Mouse (Mus musculus): ENCODE measurements at regions not wholly inside any gene's neighbourhood (a gene's known extent, or its start where the extent isn't known, plus 50 kb on each side); places are given as distances from the start of the nearest gene placed in this dataset.

GRCm38 (mm10) chr9:50064505-50065229, 265.9 kb upstream of the Ncam1 start:
- Histone ChIP-seq H3K9ac (no peak overlapping the region), H3K27me3 (replicated peaks) (0 out of 2 replicates have a peak, but pooled peaks cover 3% of the 10 kb centered on the region), H3K9me3 (no peaks in the 10 kb centered on the region), H3K4me3 (no peak overlapping the region), H3K4me1 (no peaks in the 10 kb centered on the region; the same call in 1 of the 2 replicates), H3K27ac (no peak overlapping the region), H3K36me3 (no peaks in the 10 kb centered on the region), H3K4me2 (replicated peaks) (no peak overlapping the region)
- WGBS = 41% methylated on average over 10 of the region's 10 CpGs
- peak; percentile 87 for ATAC-seq (ENCODE audit: low FRiP score, low read depth)

- Histone ChIP-seq H3K27me3 (replicated peaks) (no peaks in the 10 kb centered on the region), H3K4me2 (replicated peaks) (no peak overlapping the region), H3K27ac (no peak overlapping the region), H3K9ac (no peak overlapping the region), H3K4me3 (no peak overlapping the region), H3K9me3 (no peaks in the 10 kb centered on the region), H3K36me3 (no peaks in the 10 kb centered on the region), H3K4me1 (no peaks in the 10 kb centered on the region)
- no peak for ATAC-seq (ENCODE audit: low FRiP score, low read depth)
- 59% methylated on average over 11 of the region's 11 CpGs for WGBS
These were observed 239.5 kb upstream of the Ncam1 start for GRCm38 (mm10) chr9:50038231-50038630.

GRCm38 (mm10) chr9:50032322-50033158, 233.8 kb upstream of the Ncam1 start:
- Histone ChIP-seq H3K27ac (no peak overlapping the region), H3K27me3 (replicated peaks) (no peaks in the 10 kb centered on the region), H3K9me3 (no peaks in the 10 kb centered on the region), H3K36me3 (no peaks in the 10 kb centered on the region), H3K4me2 (replicated peaks) (no peak overlapping the region), H3K4me1 (peaks cover 4% of the 10 kb centered on the region; the same call in 1 of the 2 replicates), H3K4me3 (no peak overlapping the region), H3K9ac (no peak overlapping the region)
- whole genome bisulfite sequencing = 78% methylated on average over 9 of the region's 9 CpGs
- ATAC-seq (ENCODE audit: low FRiP score, low read depth) = no peak

DNA sequence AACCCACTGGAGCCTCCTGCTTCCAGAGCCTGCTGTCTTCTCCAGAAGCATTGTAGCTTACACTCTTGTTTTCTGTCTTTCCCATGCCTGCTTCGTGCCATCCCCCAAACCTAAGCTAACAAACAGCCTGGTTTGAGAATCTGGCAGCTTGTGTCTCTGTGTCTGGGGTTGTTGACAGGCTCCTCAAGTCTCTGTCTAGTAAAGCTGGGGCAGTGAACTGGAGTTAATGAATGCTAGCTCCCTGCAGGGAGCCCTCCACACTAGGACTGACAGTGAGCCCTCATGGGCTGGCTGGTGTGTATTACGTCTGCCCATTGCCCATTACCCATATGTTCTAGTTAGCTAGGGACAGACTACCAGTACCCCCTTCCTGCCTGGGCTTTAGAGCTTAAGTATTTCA, 232.6 kb upstream of the Ncam1 start:
- Histone ChIP-seq H3K4me1 (peaks cover 4% of the 10 kb centered on the region; the same call in 1 of the 2 replicates), H3K9ac (no peak overlapping the region), H3K36me3 (no peaks in the 10 kb centered on the region), H3K4me2 (replicated peaks) (no peak overlapping the region), H3K27ac (no peak overlapping the region), H3K9me3 (no peaks in the 10 kb centered on the region), H3K27me3 (replicated peaks) (no peaks in the 10 kb centered on the region), H3K4me3 (no peak overlapping the region)
- 35% methylated on average over 2 of the region's 2 CpGs for WGBS
- no peak for ATAC-seq (ENCODE audit: low FRiP score, low read depth)

GRCm38 (mm10) chr9:50029030-50029429, 230.3 kb upstream of the Ncam1 start:
- Histone ChIP-seq H3K27ac (no peak overlapping the region), H3K9me3 (no peaks in the 10 kb centered on the region), H3K9ac (no peak overlapping the region), H3K4me1 (peaks cover 4% of the 10 kb centered on the region; the same call in 1 of the 2 replicates), H3K4me3 (no peak overlapping the region), H3K36me3 (no peaks in the 10 kb centered on the region), H3K27me3 (replicated peaks) (no peaks in the 10 kb centered on the region), H3K4me2 (replicated peaks) (no peak overlapping the region)
- no peak for ATAC-seq (ENCODE audit: low FRiP score, low read depth)
- 66% methylated on average over 3 of the region's 3 CpGs for WGBS

DNA sequence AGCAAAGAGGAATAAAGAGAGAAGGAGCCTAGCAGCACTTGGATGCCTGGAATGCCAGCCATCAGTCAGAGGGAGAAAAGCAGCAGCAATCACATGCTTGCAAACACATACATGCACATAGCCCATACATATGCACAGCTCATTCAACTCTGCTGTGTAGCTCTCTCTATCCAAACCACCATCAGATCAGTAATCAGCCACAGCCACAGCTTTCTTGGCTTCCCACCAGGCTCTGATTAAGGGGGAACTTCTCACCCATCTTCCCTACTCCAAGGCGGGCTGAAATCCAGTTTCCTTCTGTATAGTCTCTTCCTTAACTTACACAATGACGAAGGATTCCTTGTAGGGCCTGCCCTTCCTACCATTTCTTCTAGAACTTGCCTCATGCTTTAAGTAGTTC, 229.8 kb upstream of the Ncam1 start:
- ATAC-seq (ENCODE audit: low FRiP score, low read depth) = no peak
- WGBS = 91% methylated on average over 2 of the region's 2 CpGs
- no peak overlapping the region for H3K27ac ChIP-seq
- H3K9ac ChIP-seq = no peak overlapping the region
- H3K4me3 ChIP-seq = no peak overlapping the region
- no peaks in the 10 kb centered on the region for H3K36me3 ChIP-seq
- H3K4me1 ChIP-seq = peaks cover 4% of the 10 kb centered on the region; the same call in 1 of the 2 replicates
- no peaks in the 10 kb centered on the region for H3K27me3 ChIP-seq (replicated peaks)
- H3K9me3 ChIP-seq = no peaks in the 10 kb centered on the region
- H3K4me2 ChIP-seq (replicated peaks) = no peak overlapping the region

- no peak overlapping the region for H3K9ac ChIP-seq
- no peaks in the 10 kb centered on the region for H3K36me3 ChIP-seq
- no peak overlapping the region for H3K27ac ChIP-seq
- no peaks in the 10 kb centered on the region for H3K27me3 ChIP-seq (replicated peaks)
- WGBS = 88% methylated on average over 6 of the region's 6 CpGs
- no peak overlapping the region for H3K4me2 ChIP-seq (replicated peaks)
- no peaks in the 10 kb centered on the region for H3K9me3 ChIP-seq
- no peak overlapping the region for H3K4me3 ChIP-seq
- H3K4me1 ChIP-seq = no peaks in the 10 kb centered on the region
- no peak for ATAC-seq (ENCODE audit: low FRiP score, low read depth)
These were observed 226.1 kb upstream of the Ncam1 start for GRCm38 (mm10) chr9:50024820-50025219.

GRCm38 (mm10) chr9:50013602-50014001, 214.9 kb upstream of the Ncam1 start:
- Histone ChIP-seq H3K4me2 (replicated peaks) (no peak overlapping the region), H3K9me3 (no peaks in the 10 kb centered on the region), H3K9ac (no peak overlapping the region), H3K36me3 (no peaks in the 10 kb centered on the region), H3K27me3 (replicated peaks) (no peaks in the 10 kb centered on the region), H3K4me1 (0 out of 2 replicates have a peak, but pooled peaks cover 3% of the 10 kb centered on the region), H3K27ac (no peak overlapping the region), H3K4me3 (no peak overlapping the region)
- no peak for ATAC-seq (ENCODE audit: low FRiP score, low read depth)
- WGBS = 91% methylated on average over 4 of the region's 4 CpGs

DNA sequence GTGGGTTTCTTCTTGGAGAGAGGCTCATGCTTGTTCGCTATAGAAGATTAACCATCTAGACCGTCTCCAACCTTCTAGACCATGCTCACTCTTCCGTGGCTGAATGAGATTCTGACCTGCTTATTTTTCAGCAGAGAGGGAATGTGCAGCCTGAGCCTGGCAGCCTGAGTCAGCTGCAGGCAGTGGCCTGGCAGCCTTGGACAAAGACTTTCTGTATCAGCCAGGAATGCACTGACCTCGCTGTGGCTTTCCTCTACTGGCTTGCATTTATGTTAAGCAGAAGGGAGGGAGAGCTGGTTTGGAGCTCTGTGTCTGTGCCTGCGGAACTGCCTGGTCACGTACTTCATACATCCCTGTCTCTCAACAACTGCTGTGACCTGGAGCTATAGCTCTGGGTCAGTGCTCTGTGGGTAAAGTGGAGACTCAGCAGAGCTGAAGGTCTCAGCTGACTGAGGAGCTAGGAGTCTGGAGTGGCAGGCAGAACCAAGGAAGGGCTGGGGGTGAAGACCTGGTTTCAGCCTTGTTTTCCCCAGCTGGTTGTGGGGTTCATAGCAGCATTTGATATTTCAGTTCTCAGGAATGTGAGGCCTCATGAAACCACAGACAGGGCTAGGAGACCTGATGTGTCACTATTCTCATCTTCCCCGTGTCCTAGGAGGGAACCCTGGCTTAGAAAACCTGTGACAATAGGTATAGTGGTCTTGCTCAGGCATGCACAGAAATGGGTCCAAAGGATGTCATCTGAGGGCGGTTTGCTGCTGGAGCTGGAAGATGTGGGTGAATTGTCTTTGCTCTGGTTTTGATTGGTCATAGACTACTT, 207.2 kb upstream of the Ncam1 start:
- 44% methylated on average over 8 of the region's 8 CpGs for WGBS

GRCm38 (mm10) chr9:50002695-50003094, 204.0 kb upstream of the Ncam1 start:
- Histone ChIP-seq H3K9me3 (no peaks in the 10 kb centered on the region), H3K4me1 (peaks cover 13% of the 10 kb centered on the region), H3K4me3 (no peak overlapping the region), H3K36me3 (no peaks in the 10 kb centered on the region), H3K9ac (no peak overlapping the region), H3K4me2 (replicated peaks) (no peak overlapping the region), H3K27ac (no peak overlapping the region), H3K27me3 (replicated peaks) (no peaks in the 10 kb centered on the region)
- ATAC-seq (ENCODE audit: low FRiP score, low read depth) = no peak
- WGBS = 71% methylated on average over 6 of the region's 6 CpGs

More for the DNA sequence above, 207.2 kb upstream of the Ncam1 start:
- H3K4me2 ChIP-seq (replicated peaks) = no peak overlapping the region
- no peaks in the 10 kb centered on the region for H3K27me3 ChIP-seq (replicated peaks)
- no peak overlapping the region for H3K4me3 ChIP-seq
- peaks cover 18% of the 10 kb centered on the region for H3K4me1 ChIP-seq
- 0 out of 2 replicates have a peak overlapping the region, but pooled peaks have one; percentile 9 for H3K9ac ChIP-seq
- H3K27ac ChIP-seq = no peak overlapping the region
- ATAC-seq (ENCODE audit: low FRiP score, low read depth) = peak; percentile 48
- no peaks in the 10 kb centered on the region for H3K36me3 ChIP-seq
- H3K9me3 ChIP-seq = no peaks in the 10 kb centered on the region

DNA sequence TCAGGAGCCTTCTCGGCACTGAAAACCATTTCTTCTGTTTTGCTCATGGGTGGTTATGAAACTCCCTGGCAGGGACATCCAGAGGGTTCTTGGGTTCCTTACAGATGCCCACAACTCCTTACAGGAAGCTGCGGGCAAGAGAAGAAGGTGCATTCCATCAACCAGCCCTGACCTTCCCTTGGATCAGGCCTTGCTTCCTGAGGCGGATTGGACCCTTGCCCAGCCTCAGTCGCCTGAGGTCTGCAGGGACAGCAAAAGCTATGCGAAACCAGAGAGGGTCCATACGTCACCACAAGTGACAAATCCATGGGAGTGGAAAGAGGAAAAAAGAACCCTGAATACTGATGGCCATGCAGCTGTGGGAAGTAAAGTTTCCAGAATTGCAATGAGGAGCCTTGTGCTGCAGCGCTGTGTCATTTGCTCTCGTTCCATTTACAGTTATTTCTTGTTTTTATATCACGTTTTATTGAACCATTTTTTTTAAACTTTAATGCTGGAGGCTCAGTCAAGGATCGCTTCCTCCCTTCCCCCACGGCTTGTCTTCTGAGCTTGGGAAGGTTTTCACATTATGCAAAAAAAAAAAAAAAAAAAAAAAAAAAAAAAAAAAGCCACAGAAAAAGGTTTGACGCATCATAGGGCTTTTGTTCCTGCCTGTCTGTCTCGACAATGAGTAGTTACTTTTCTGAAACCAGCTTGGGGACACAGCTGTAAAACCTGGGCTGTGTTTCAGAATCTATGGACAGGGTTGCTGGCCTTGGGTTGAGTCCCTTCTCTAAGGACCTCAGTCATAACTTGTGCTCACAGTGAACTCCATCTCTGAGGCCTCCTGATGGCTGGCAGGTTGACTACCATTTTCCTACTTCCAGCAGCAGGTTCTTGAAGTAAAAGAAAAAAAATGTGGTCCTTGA, 202.0 kb upstream of the Ncam1 start:
- H3K27me3 ChIP-seq (replicated peaks) = no peaks in the 10 kb centered on the region
- ATAC-seq (ENCODE audit: low FRiP score, low read depth) = no peak
- H3K4me1 ChIP-seq = peaks cover 2% of the 10 kb centered on the region; the same call in 1 of the 2 replicates
- H3K36me3 ChIP-seq = no peaks in the 10 kb centered on the region
- no peak overlapping the region for H3K9ac ChIP-seq
- H3K4me3 ChIP-seq = no peak overlapping the region
- 63% methylated on average over 13 of the region's 13 CpGs for WGBS
- H3K9me3 ChIP-seq = peaks cover 4% of the 10 kb centered on the region
- H3K4me2 ChIP-seq (replicated peaks) = no peak overlapping the region
- no peak overlapping the region for H3K27ac ChIP-seq
